Mouse (Mus musculus) layer of hippocampus, adult 9-11 months (tissue): ENCODE results near the gene Kif24.

Experiments used
- DNase-seq: peaks from one replicate; pipeline ENCODE4 v3.0.0; 2022

Kif24 gene

GRCm38 (mm10) chr4:41340912-41341550 is 123.7 kb downstream of the Kif24 start:
- no peak for DNase-seq
